Mouse (Mus musculus): ENCODE measurements at regions not wholly inside any gene's neighbourhood (a gene's known extent, or its start where the extent isn't known, plus 50 kb on each side); places are given as distances from the start of the nearest gene placed in this dataset.

- no peak for TF ChIP-seq CTCF (IDR thresholded peaks at IDR 0.05; ENCODE audit: low read depth, low read length)
- no peak for TF ChIP-seq POLR2A (IDR thresholded peaks at IDR 0.05; ENCODE audit: insufficient read depth, low read length)
- Histone ChIP-seq H3K4me1 (ENCODE audit: control insufficient read depth, insufficient read depth, low read length) (no peaks in the 10 kb centered on the region), H3K27ac (ENCODE audit: insufficient read depth, low read length) (no peak overlapping the region), H3K36me3 (ENCODE audit: control insufficient read depth, insufficient read depth, low read length, poor library complexity, severe bottlenecking) (no peaks in the 10 kb centered on the region), H3K27me3 (ENCODE audit: control insufficient read depth, insufficient read depth, low read length, poor library complexity, severe bottlenecking) (no peaks in the 10 kb centered on the region), H3K9ac (ENCODE audit: low read depth, poor library complexity, severe bottlenecking) (no peak overlapping the region), H3K9me3 (replicated peaks; ENCODE audit: control insufficient read depth, insufficient read depth, low read length, poor library complexity, severe bottlenecking) (no peaks in the 10 kb centered on the region), H3K4me3 (ENCODE audit: low read depth, low read length) (no peak overlapping the region)
Measured at GRCm38 (mm10) chr1:161712283-161712682, 76.0 kb downstream of the Fasl start.

- Histone ChIP-seq H3K36me3 (ENCODE audit: control insufficient read depth, insufficient read depth, low read length, poor library complexity, severe bottlenecking) (no peaks in the 10 kb centered on the region), H3K9me3 (replicated peaks; ENCODE audit: control insufficient read depth, insufficient read depth, low read length, poor library complexity, severe bottlenecking) (no peaks in the 10 kb centered on the region), H3K9ac (ENCODE audit: low read depth, poor library complexity, severe bottlenecking) (no peak overlapping the region), H3K4me1 (ENCODE audit: control insufficient read depth, insufficient read depth, low read length) (no peaks in the 10 kb centered on the region), H3K27me3 (ENCODE audit: control insufficient read depth, insufficient read depth, low read length, poor library complexity, severe bottlenecking) (no peaks in the 10 kb centered on the region; the same call in 1 of the 2 replicates), H3K27ac (ENCODE audit: insufficient read depth, low read length) (no peak overlapping the region), H3K4me3 (ENCODE audit: low read depth, low read length) (no peak overlapping the region)
- no peak for TF ChIP-seq CTCF (IDR thresholded peaks at IDR 0.05; ENCODE audit: low read depth, low read length)
- no peak for TF ChIP-seq EP300 (IDR thresholded peaks at IDR 0.05; ENCODE audit: insufficient read depth, low read depth, low read length)
- no peak for TF ChIP-seq POLR2A (IDR thresholded peaks at IDR 0.05; ENCODE audit: insufficient read depth, low read length)
Measured at GRCm38 (mm10) chr1:161707049-161707448, 81.2 kb downstream of the Fasl start.

- Histone ChIP-seq H3K27me3 (ENCODE audit: control insufficient read depth, insufficient read depth, low read length, poor library complexity, severe bottlenecking) (no peaks in the 10 kb centered on the region; the same call in 1 of the 2 replicates), H3K36me3 (ENCODE audit: control insufficient read depth, insufficient read depth, low read length, poor library complexity, severe bottlenecking) (no peaks in the 10 kb centered on the region), H3K4me1 (ENCODE audit: control insufficient read depth, insufficient read depth, low read length) (no peaks in the 10 kb centered on the region), H3K27ac (ENCODE audit: insufficient read depth, low read length) (no peak overlapping the region), H3K9ac (ENCODE audit: low read depth, poor library complexity, severe bottlenecking) (no peak overlapping the region), H3K9me3 (replicated peaks; ENCODE audit: control insufficient read depth, insufficient read depth, low read length, poor library complexity, severe bottlenecking) (no peaks in the 10 kb centered on the region), H3K4me3 (ENCODE audit: low read depth, low read length) (no peak overlapping the region)
- TF ChIP-seq CTCF (IDR thresholded peaks at IDR 0.05; ENCODE audit: low read depth, low read length): no peak
Measured at GRCm38 (mm10) chr1:161704961-161705360, 83.3 kb downstream of the Fasl start.

- Histone ChIP-seq H3K36me3 (ENCODE audit: control insufficient read depth, insufficient read depth, low read length, poor library complexity, severe bottlenecking) (no peaks in the 10 kb centered on the region), H3K4me1 (ENCODE audit: control insufficient read depth, insufficient read depth, low read length) (no peaks in the 10 kb centered on the region), H3K27ac (ENCODE audit: insufficient read depth, low read length) (no peak overlapping the region), H3K27me3 (ENCODE audit: control insufficient read depth, insufficient read depth, low read length, poor library complexity, severe bottlenecking) (no peaks in the 10 kb centered on the region; the same call in 1 of the 2 replicates), H3K9ac (ENCODE audit: low read depth, poor library complexity, severe bottlenecking) (no peak overlapping the region), H3K4me3 (ENCODE audit: low read depth, low read length) (no peak overlapping the region), H3K9me3 (replicated peaks; ENCODE audit: control insufficient read depth, insufficient read depth, low read length, poor library complexity, severe bottlenecking) (no peaks in the 10 kb centered on the region)
- no peak for TF ChIP-seq CTCF (IDR thresholded peaks at IDR 0.05; ENCODE audit: low read depth, low read length)
- no peak for TF ChIP-seq EP300 (IDR thresholded peaks at IDR 0.05; ENCODE audit: insufficient read depth, low read depth, low read length)
- TF ChIP-seq POLR2A (IDR thresholded peaks at IDR 0.05; ENCODE audit: insufficient read depth, low read length): no peak
Measured at GRCm38 (mm10) chr1:161704527-161704926, 83.8 kb downstream of the Fasl start.

GRCm38 (mm10) chr1:161695886-161696285 lies 92.4 kb downstream of the Fasl start:
- Histone ChIP-seq H3K4me3 (ENCODE audit: low read depth, low read length) (no peak overlapping the region), H3K27ac (ENCODE audit: insufficient read depth, low read length) (no peak overlapping the region), H3K9me3 (replicated peaks; ENCODE audit: control insufficient read depth, insufficient read depth, low read length, poor library complexity, severe bottlenecking) (no peaks in the 10 kb centered on the region), H3K27me3 (ENCODE audit: control insufficient read depth, insufficient read depth, low read length, poor library complexity, severe bottlenecking) (no peaks in the 10 kb centered on the region), H3K4me1 (ENCODE audit: control insufficient read depth, insufficient read depth, low read length) (no peaks in the 10 kb centered on the region), H3K9ac (ENCODE audit: low read depth, poor library complexity, severe bottlenecking) (no peak overlapping the region), H3K36me3 (ENCODE audit: control insufficient read depth, insufficient read depth, low read length, poor library complexity, severe bottlenecking) (no peaks in the 10 kb centered on the region)
- TF ChIP-seq POLR2A (IDR thresholded peaks at IDR 0.05; ENCODE audit: insufficient read depth, low read length) (no peak), CTCF (IDR thresholded peaks at IDR 0.05; ENCODE audit: low read depth, low read length) (no peak), EP300 (IDR thresholded peaks at IDR 0.05; ENCODE audit: insufficient read depth, low read depth, low read length) (no peak)

- no peaks in the 10 kb centered on the region for H3K36me3 ChIP-seq (ENCODE audit: control insufficient read depth, insufficient read depth, low read length, poor library complexity, severe bottlenecking)
- no peak for TF ChIP-seq EP300 (IDR thresholded peaks at IDR 0.05; ENCODE audit: insufficient read depth, low read depth, low read length)
- TF ChIP-seq POLR2A (IDR thresholded peaks at IDR 0.05; ENCODE audit: insufficient read depth, low read length): no peak
- TF ChIP-seq CTCF (IDR thresholded peaks at IDR 0.05; ENCODE audit: low read depth, low read length): no peak
- H3K27me3 ChIP-seq (ENCODE audit: control insufficient read depth, insufficient read depth, low read length, poor library complexity, severe bottlenecking): no peaks in the 10 kb centered on the region
- no peak overlapping the region for H3K9ac ChIP-seq (ENCODE audit: low read depth, poor library complexity, severe bottlenecking)
- H3K4me1 ChIP-seq (ENCODE audit: control insufficient read depth, insufficient read depth, low read length): no peaks in the 10 kb centered on the region
- no peaks in the 10 kb centered on the region for H3K9me3 ChIP-seq (replicated peaks; ENCODE audit: control insufficient read depth, insufficient read depth, low read length, poor library complexity, severe bottlenecking)
- no peak overlapping the region for H3K4me3 ChIP-seq (ENCODE audit: low read depth, low read length)
- no peak overlapping the region for H3K27ac ChIP-seq (ENCODE audit: insufficient read depth, low read length)
Measured at GRCm38 (mm10) chr1:161693768-161694160, 94.5 kb downstream of the Fasl start.

All from ES-Bruce4 (cell line).